Mouse (Mus musculus): ENCODE results near the gene Gm20388. TPM values are rescaled to one million over a fixed set of nuclear protein-coding genes. Genes with fewer than 3 reads are reported as not detected.

Gene Gm20388
- total RNA-seq, 2 experiments from 2014 or later, result 4.0 TPM; not detected in 1

DNA sequence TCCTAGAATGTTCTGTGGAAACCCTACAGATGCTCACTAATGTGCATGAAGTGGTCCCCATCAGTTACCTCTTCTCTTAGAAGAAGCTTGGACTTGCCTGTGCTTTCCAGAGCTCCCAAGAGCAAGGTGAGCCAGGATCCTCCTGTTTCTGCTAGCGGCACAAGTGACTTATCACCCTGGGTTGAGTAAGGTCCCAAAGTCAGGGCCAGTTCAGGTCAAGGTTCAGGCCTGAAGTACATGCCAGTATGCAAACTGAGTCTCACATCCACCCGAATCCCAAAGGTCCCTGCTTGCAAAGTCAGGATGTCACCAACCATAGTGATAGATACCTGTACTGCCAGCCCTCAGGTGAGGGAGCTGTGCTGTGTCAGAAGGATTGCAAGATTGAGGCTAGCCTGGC is 1959.5 kb downstream of the Gm20388 start:
- no peak for DNase-seq

DNA sequence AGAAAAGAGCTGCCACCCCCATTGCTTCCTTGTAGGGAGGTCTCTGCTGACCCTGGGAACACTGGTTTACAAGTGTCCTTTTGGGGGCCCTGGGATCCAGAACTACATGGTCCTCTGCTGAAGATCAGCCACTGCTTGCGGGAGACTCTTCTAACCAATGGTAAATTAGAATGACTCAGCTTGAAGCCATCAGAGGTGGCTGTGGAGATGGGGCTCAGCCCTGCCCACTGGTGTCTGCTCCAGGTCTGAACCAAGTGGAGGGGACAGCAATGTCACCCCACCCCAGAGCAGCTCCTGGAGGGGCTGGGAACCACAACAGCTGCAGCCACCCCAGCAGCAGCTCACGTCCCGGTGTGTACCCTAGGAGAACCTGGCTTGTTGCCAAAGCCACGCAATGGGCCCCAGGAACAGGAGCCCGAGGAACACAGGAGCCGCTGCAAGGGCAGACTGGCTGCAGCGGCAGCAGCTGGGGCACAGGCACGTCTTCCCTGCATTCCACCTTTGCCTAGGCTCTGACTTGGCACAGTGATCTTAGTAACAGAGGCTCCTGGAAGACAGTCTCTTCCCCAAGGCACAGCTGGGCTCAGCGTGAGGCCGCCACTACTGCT is 1961.3 kb downstream of the Gm20388 start:
- no peak for DNase-seq

DNA sequence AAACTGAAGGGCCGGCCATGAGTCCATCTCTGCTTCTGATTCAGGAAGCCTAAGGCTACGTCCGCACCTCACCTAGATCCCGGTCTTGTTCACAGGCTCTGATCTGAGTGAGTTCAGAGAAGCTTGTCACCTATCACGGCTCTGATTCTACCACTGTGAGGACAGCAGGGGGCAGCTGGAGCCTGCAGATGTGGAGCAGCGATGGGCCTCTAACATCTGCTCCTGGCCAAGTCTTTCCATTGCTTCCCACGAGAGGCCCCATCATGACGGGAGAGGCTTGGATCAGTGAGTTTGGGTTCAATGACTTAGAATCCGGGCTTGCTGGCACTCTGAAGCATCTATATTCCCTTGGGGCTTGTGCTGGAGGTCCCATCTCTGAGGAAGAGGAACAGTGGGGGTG is 1963.4 kb downstream of the Gm20388 start:
- DNase-seq, result peak; percentile 67 to 74

DNA sequence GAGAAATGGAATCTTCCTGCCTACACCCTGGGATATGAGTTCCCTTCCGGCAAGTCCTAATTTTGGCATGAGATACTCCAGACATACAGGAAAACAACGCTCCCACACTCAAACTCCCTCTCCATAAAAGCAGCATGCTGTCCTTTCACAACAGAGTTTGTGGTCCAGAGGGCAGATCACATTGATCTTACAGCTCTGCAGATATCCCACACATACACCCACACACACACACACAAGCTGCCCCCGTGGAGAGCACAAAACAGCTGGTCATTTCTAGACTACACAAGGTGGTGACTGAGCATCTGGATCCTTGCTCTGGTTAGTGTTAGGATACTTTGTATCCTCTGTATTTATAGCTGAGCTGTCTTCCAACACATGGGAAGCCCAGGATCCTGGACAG is 1964.4 kb downstream of the Gm20388 start:
- no peak for DNase-seq

DNA sequence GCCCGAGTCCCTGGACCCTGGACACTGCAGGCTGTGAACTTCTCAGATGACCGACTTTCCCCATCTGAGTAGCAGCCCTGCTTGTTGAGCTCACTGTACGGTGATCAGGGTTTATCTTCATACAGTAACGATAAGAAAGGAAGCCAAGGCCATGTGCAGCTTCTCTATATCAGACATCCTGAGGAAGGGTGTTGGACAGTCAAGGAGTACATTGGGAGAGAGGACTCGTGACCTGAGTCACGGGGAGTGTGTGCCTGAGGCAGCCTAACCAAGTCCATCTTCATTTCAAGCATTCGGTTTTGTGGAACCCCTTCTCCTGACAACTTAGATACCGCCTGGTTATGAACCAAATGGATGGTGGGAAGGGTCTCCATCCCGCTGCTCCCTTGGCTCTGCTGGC is 1964.9 kb downstream of the Gm20388 start:
- peak in 1 of 2 experiments; percentile 14 for DNase-seq

DNA sequence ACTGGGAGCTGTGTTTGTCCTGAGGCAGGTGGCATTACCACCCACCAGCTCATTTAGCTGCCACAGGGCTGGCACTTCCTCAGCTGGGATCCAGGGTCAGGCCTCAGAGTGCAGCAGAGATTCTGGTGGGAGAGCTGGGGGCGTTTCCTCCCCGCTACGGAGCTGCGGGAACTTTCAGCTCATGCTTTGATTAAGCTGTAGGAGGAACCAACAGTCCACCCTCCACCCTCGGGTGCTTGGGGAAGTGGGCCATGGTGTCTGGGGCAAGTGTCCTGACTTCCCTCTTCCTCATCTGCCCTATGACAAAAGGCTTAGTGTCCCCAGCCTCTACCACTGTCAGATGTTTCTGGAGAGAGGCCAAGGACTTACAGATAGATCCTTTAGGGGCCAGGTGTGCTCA is 1966.6 kb downstream of the Gm20388 start:
- no peak for DNase-seq

DNA sequence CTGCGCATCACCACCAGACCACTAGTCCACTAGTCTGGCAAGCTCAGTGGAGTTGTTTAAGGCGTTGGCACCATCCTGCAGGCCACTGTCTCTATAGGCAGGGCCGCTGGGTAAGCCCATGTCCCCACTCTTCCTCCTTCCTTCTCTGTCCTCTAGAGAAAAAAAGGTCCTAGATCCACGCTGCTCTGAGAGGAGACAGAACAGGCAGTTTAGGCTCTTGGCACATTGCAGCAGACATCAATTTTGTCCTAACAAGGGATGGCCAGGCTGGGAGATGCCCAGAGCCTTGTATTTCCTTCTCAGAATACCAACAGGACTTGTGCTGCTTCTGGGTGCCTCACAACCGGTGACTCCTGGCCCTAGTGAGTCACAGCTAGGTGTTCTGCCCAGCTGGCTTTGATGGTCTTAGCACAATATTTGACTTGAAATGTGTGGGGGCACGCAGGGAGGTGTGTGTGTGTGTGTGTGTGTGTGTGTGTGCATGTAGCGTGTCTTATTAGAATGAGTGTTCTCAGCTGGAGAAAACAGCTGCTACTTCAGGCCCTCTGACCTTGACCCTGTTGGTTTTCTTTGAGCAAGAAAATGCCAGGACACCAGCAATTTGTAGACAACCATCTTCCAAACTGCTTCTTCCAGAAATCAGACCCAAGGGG is 1967.3 kb downstream of the Gm20388 start:
- DNase-seq, result no peak

DNA sequence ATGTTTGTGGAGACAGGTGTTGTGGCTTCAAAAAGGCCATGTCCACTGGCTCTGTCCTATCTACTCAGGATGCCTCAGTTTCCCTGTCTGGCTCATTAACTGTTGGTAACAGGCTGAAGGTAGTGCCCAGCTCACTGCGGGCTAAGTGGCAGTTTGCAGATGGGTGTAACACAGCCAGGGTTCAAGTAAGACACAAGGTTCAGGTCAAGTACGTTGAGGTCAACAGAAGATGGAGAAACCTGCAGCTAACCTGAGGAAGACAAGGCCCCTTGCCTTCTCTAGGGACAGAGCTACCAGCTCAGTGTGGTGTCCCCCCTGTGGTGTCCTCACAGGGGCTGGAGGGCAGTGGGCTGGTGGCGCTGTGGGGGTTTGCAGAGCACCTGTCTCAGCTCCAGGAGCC is 1969.1 kb downstream of the Gm20388 start:
- DNase-seq, result no peak

DNA sequence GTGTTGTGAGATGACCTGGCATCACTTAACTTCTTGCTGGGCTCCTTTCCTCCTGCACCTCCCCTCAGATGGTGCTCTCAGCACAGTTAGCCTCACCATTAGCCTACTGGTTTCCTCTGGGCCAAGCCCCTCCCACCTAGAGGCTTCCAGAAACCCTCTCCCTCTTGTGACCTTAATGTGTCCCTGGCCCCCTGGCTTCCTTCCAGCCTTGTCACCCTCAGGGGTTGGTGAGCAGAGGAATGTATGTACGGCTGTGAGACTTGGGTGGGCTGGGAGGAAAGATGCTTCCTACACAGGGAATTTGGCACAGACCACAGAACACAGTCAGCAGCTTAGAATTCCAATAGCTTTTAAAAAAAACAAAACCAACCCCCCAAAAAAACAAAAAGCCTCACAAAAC is 1970.2 kb downstream of the Gm20388 start:
- DNase-seq, result no peak

DNA sequence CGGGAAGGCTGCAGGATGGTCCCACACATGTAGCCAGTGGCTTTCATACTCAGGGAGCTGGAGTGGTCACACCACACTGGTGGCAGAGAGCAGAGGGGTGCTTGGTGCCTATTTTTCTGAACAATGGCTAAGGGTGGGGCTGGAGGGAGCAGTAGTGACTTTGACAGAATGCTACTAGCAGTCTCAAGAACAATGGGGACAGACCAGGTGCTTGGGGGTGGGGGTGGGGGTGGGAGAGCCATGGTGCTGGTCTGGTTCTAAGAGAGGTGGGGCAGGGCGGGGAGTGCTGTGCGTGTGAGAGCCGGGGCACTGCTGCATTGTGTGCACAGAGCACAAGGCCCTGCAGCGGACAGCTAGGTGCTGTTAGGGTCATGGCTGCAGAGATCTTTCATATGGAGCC is 1971.3 kb downstream of the Gm20388 start:
- no peak for DNase-seq

DNA sequence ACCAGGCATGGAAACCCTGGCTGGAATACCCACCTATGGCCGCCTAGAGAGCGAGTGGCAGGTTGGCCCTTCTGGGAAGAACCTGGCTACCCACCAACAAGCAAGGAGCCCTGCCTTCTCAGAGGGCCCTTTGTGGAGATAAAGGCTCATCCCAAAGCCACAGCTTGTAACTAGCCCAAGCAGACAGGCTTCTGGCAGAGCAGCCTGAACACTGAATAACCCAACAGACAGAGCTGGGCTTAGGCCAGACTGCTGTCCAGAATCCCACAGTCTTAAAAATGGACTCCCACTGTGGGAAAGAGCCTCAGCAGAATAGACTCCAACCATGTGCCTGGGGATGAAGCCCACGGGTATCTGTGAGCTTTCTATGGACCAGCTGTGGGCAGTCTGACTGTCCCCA is 1973.5 kb downstream of the Gm20388 start:
- no peak for DNase-seq

DNA sequence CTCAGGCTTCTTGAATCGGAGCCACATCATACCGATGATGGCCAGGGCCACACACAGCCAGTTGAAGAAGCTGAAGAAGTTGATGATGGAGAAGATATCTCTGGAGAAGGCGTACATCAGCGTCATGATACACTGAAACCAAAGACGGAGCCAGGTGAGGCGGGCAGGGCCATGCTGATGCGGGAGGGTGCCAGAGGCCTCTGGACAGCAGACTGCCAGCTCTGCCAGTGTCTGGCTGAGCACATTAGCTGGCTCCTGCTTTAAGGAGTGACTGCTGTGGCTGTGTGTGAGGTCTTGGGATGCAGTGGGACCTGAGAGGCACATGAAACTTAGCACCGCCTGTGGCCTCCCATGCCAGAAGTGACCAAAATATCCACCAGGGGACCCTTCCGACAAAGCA is 1974.4 kb downstream of the Gm20388 start:
- no peak for DNase-seq

DNA sequence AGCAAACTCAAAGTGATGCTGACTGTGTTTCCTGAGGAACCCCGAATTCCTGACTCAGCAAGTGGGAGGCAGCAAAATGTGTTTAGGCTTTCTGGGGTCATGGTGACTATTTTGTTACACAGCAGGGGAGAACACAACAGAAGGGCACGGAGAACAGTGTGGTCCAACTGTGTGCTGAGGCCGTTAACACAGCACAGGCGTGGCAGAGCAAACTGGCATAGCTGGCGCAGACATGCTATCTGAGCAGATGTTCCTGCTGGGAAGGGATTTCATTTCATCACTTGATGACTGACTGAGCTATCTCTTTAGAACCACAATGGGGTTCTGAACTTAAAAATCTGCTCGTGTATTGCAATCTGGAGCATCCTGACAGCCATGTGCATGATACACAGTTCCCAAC is 1974.8 kb downstream of the Gm20388 start:
- DNase-seq, result no peak

DNA sequence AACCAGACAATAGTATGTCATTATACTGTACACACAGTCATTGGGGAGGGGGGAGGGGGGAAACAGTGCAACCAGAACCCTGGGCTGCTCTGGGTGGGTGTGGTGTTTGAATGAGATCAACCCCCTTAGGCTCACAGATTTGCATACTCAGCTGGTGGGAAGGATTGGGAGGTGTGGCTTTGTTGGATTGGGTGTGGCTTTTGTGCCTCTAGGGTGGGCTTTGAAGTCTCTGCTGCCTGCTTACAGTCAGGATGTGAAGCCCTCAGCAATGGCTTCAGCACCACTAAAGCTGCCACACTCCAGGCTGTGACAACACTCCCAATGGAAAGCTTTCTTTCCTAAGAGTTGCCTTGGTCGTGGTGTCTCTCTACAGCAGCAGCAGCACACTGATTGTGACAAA is 1976.9 kb downstream of the Gm20388 start:
- no peak for DNase-seq

DNA sequence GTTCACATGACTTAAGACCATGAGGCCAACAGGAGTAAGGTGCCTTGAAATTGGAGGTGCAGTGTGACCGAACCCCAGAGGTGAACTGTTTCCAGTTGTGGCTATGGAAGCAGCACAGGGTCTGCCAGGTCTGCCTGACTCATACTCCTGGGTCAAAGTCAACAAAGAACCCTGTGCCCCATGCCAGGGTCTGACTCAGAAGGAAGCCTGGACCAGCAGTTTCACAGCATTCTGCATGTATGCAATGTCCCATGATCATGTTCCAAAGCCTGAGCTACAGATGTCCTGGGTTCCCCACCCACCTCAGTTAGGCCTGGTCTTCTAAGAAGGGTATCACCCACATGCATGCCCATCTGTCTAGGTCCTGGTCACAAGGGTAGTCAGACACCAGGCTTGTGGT is 1978.7 kb downstream of the Gm20388 start:
- no peak for DNase-seq

DNA sequence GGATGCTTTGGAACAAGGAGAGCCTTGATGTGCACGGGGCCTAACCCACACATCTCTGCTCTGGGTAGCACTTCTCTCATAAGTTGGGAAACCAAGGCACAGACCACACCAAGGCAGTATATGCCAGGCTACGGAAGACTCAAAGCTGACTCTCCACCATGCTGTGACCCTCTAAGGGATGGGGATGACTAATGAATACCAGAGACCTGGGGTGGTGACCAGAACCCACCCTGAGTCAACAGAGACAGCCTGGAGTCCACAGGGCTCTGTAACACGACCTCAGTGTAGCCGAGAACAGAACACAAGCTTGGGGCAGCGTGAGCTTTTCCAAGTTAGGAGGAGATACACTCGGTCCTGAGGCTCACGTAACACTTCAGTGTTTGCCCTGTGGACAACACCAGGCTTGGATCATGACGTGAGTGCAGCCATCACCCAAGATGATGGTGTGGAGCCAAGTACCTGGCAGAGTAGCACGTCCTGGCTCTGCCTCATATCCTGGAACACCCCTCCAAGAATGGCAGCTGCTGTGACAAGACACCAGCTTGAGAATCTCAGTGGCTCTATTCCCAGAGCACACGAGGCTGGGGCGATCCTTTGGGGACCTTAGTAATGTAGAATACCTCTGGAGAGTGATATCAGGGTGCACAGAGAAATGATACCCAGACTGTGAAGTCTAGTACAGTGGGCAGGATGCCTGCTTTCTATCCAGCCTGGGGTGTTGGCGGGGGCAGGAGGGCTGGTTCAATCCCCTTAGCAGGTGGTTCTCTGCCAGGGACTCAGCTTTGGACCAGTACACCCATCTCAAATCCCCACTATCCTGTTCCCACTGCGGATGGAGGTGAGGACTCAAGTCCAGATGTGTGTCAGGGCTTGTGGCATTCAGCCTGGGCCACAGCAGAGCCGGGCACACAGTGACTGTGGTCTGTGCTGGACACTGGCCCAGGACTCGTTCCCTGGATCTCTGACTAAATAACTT is 1979.5 kb downstream of the Gm20388 start:
- DNase-seq, result peak in 1 of 2 experiments; percentile 33

DNA sequence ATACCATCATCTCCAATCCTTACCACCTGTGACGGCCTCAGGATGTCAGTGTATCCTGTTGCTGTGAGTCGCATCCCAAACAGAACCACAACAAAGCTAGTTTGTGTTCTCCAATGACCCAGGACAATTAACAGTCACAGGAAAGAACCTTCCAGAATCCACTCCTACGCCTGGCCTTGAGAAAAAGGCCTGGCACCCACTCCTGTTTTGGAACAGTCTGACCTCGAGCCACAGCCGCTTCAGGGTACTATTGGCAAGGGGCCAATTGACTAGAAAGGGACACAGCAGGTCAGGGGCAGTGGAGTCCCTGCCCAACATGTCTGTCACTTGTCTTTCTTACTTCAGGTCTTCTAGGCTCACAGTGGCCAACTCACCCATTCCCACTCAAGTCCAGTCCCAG is 1982.2 kb downstream of the Gm20388 start:
- no peak for DNase-seq

DNA sequence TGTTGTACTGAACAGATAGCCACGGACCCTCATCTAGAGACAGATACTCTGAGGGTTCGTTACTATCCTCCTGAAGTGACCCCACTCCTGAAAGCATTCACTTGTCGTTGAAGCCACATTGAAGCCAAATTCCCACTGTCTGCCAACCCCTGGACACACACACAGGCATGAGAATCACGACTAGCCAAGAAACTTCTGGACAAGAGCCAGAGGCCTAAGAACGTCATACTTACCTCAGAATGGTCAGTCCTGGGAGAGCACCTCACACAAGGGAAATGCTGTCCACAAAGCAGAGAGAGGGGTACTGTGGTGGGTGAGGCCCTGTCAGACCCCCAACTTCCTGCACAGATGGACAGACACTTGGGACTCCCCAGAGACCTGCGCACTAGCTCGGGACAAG is 1985.3 kb downstream of the Gm20388 start:
- peak in 1 of 2 experiments; percentile 31 for DNase-seq

DNA sequence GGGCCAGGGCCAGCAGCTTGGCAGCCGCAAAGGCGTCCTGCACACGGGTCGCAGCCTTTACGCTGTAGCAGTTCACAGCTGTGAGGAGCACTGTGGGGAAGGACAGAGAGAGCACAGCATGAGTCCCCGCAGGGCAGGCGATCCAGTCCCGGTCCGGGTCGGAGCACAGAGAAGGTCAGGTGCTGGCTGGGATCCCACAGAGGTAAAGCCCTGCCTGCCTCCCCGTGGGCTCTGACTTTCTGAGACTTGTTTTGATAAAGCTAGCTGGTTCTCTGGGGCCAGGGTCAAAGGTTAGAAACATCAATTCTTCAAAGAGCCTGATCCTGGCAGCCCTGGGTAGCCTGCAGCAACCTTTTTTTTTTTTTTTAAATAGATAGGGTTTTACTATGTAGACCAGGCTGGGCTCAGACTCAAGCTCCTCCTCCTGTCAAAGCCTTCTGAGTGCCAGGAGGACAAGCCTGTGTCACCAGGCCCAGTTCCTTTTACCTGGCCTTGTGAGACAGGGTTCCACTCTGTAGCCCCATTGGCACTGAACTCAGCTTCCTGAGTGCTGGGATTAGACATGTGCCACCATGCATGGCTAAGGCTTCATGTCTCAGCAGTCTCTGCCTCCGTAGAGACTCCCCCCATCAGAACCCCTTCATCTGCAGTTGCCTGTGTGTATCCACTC is 1986.0 kb downstream of the Gm20388 start:
- no peak for DNase-seq

DNA sequence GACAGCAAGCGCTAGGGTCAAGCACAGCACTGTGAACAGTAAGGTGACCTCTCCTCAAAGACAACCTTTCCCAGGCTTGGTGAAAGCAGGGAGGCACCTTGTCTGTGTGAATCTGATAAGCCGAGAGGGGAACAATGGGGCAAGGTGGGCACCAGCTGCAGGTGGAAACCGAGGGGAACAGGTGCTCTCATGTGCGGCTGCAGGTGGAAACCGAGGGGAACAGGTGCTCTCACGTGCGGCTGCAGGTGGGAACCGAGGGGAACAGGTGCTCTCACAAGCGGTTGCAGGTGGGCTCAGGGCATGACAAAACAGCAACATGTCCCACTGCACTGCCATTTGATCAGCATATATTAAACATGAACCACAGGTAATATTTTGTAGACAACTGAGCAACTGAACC is 1986.6 kb downstream of the Gm20388 start:
- no peak for DNase-seq

DNA sequence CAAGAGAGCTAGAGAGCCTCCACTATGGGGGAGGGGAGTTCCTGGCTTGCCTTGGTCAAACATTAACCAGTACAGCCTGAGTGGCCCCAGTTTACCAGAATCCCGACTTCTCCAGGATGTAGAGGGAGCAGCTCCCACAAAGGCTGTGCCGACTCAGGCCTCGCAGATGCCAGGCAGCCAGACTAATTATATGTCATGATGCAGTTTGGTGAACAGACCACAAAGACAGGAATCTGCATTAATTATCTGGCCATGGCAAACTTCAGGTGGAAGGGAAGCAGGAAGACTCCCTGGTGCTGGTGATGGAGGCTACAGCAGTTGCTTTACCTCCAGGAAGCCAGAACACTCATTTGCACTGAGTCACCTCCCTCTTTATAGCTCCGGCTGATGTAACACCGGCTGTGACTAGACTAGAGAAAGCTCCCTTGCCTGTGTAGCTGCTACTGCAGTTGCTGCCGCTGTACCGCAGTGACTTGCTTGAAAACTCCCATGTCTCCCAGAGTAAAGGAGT is 1987.3 kb downstream of the Gm20388 start:
- no peak for DNase-seq

DNA sequence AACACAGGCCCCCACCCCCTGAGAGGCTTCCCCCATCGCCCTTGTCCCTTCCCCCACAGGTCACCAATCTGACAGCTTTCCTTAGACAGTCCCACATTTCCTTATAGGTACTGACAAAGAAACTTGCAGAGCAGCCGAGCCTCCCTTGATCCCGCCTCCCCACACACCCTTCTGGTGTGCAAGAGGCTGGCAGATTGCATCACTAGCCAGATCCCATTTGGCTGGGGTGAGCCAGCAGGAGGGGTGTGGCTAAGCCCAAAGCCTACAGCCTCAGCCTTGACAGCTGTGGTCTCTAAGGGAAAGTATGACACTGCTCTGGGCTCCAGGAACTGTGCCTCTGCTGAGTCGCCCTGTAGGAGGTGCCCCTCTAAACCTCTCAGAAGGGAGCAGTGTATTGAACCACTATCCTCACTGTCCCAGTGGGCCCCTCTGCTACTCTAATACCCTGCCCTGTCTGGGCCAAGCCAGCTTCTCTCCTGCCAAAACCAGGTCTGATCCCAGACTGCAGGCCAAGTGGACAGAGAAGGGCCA is 1987.8 kb downstream of the Gm20388 start:
- DNase-seq, result peak; percentile 78 to 88
